Mouse (Mus musculus) heart, embryonic 15.5 days (tissue): ENCODE results near the gene Pde6b. TPM values are rescaled to one million over a fixed set of nuclear protein-coding genes. Genes with fewer than 3 reads are reported as not detected.

Experiments used
- ATAC-seq: fragments of 200-750 bp; cut with Nextera tagmentation; replicated peaks from 2 replicates; pipeline ENCODE4 v1.8.0; 2017; ENCODE audit warnings: low read depth, moderate TSS enrichment; ENCODE audit not compliant: insufficient number of reproducible peaks, insufficient read depth, low FRiP score
- H3K27ac ChIP-seq: fragments of 300-500 bp; sonication (generic); 2 replicates; pipeline ENCODE4 v1.5.1; 2015; ENCODE audit warnings: mild to moderate bottlenecking, inconsistent platforms
- H3K27me3 ChIP-seq: fragments of 300-500 bp; sonication (generic); 2 replicates; pipeline ENCODE4 v1.6.1; 2015; ENCODE audit warnings: inconsistent platforms
- H3K36me3 ChIP-seq: fragments of 300-500 bp; sonication (generic); 2 replicates; pipeline ENCODE4 v1.6.1; 2015; ENCODE audit warnings: mild to moderate bottlenecking, inconsistent platforms
- H3K4me1 ChIP-seq: fragments of 300-500 bp; sonication (generic); replicated peaks from 2 replicates; pipeline ENCODE4 v1.6.1; 2015; ENCODE audit warnings: inconsistent platforms
- H3K4me2 ChIP-seq: fragments of 300-500 bp; sonication (generic); 2 replicates; pipeline ENCODE4 v1.6.1; 2015; ENCODE audit warnings: inconsistent platforms, mild to moderate bottlenecking, moderate library complexity
- H3K4me3 ChIP-seq: fragments of 300-500 bp; sonication (generic); 2 replicates; pipeline ENCODE4 v1.5.1; 2015; ENCODE audit warnings: mild to moderate bottlenecking, inconsistent platforms
- H3K9ac ChIP-seq: fragments of 300-500 bp; sonication (generic); 2 replicates; pipeline ENCODE4 v1.6.1; 2015; ENCODE audit warnings: mild to moderate bottlenecking, inconsistent platforms
- H3K9me3 ChIP-seq: fragments of 300-500 bp; sonication (generic); replicated peaks from 2 replicates; pipeline ENCODE4 v1.6.1; 2016; ENCODE audit warnings: inconsistent platforms
- WGBS: fragments of 180-500 bp; shearing (Covaris S2); methylation state at CpG from one replicate; pipeline ENCODE4 v1.1.7; 2015; ENCODE audit warnings: mixed read lengths; 5-methylcytosine and 5-hydroxymethylcytosine counted together
- polyA plus RNA-seq: library from polyadenylated mRNA; unstranded; fragments of >200 nt; fragmentation: Nextera tagmentation; extraction: Ambion mirVana; gene quantifications from 2 replicates; pipeline ENCODE4 v1.2.1, GENCODE M21; 2015

The Pde6b gene
- polyA plus RNA-seq, 1 experiment from 2014 or later = 0.20 TPM

- Histone ChIP-seq H3K4me3 (peak within 1 kb of the TSS; percentile 49), H3K27me3 (no peaks in the 10 kb centered on the region), H3K27ac (peak within 1 kb of the TSS; percentile 35; the same call in 1 of the 2 replicates), H3K4me2 (peak within 1 kb of the TSS; percentile 74), H3K9ac (peak within 1 kb of the TSS; percentile 20), H3K9me3 (no peaks in the 10 kb centered on the region), H3K4me1 (peaks cover 14% of the 10 kb centered on the region), H3K36me3 (no peaks in the 10 kb centered on the region)
- WGBS = 10% methylated on average over 24 of the region's 24 CpGs
- ATAC-seq = peak; percentile 86
Measured at GRCm38 (mm10) chr5:108448785-108449668, 60.8 kb downstream of the Pde6b start, which contains the start of gene Mfsd7a. Gene Mfsd7a, minus strand, starts transcription at chr5:108448891.

- ATAC-seq = no peak
- no peak overlapping the region for H3K4me2 ChIP-seq
- H3K4me1 ChIP-seq = peaks cover 14% of the 10 kb centered on the region
- H3K27me3 ChIP-seq = no peaks in the 10 kb centered on the region
- no peaks in the 10 kb centered on the region for H3K9me3 ChIP-seq
- 80% methylated on average over 8 of the region's 8 CpGs for WGBS
- H3K9ac ChIP-seq = no peak overlapping the region
- H3K36me3 ChIP-seq = no peaks in the 10 kb centered on the region
- H3K4me3 ChIP-seq = no peak overlapping the region
- no peak overlapping the region for H3K27ac ChIP-seq
Measured at GRCm38 (mm10) chr5:108450837-108451540, 62.8 kb downstream of the Pde6b start.

GRCm38 (mm10) chr5:108451611-108452010, 63.4 kb downstream of the Pde6b start:
- H3K4me1 ChIP-seq = peaks cover 14% of the 10 kb centered on the region
- H3K36me3 ChIP-seq = no peaks in the 10 kb centered on the region
- H3K27me3 ChIP-seq = no peaks in the 10 kb centered on the region
- 80% methylated on average over 1 of the region's 1 CpGs for WGBS
- no peak overlapping the region for H3K9ac ChIP-seq
- no peak overlapping the region for H3K4me3 ChIP-seq
- H3K27ac ChIP-seq = no peak overlapping the region
- H3K9me3 ChIP-seq = no peaks in the 10 kb centered on the region
- ATAC-seq = no peak
- no peak overlapping the region for H3K4me2 ChIP-seq

- H3K27ac ChIP-seq = no peak overlapping the region
- H3K36me3 ChIP-seq = no peaks in the 10 kb centered on the region
- H3K4me3 ChIP-seq = no peak overlapping the region
- H3K27me3 ChIP-seq = no peaks in the 10 kb centered on the region
- no peak for ATAC-seq
- 82% methylated on average over 1 of the region's 1 CpGs for WGBS
- H3K9me3 ChIP-seq = no peaks in the 10 kb centered on the region
- peaks cover 14% of the 10 kb centered on the region for H3K4me1 ChIP-seq
- no peak overlapping the region for H3K4me2 ChIP-seq
- no peak overlapping the region for H3K9ac ChIP-seq
Measured at GRCm38 (mm10) chr5:108452422-108452821, 64.2 kb downstream of the Pde6b start.

- Histone ChIP-seq H3K4me2 (no peak overlapping the region), H3K4me1 (peaks cover 6% of the 10 kb centered on the region), H3K36me3 (no peaks in the 10 kb centered on the region), H3K9ac (no peak overlapping the region), H3K9me3 (no peaks in the 10 kb centered on the region), H3K27ac (no peak overlapping the region), H3K27me3 (no peaks in the 10 kb centered on the region), H3K4me3 (no peak overlapping the region)
- no peak for ATAC-seq
- 56% methylated on average over 3 of the region's 3 CpGs for WGBS
Measured at GRCm38 (mm10) chr5:108454094-108454493, 65.9 kb downstream of the Pde6b start.

- Histone ChIP-seq H3K36me3 (no peaks in the 10 kb centered on the region), H3K27ac (no peak overlapping the region), H3K9me3 (no peaks in the 10 kb centered on the region), H3K4me2 (no peak overlapping the region), H3K27me3 (no peaks in the 10 kb centered on the region), H3K4me3 (no peak overlapping the region), H3K9ac (no peak overlapping the region), H3K4me1 (peaks cover 22% of the 10 kb centered on the region)
- 77% methylated on average over 2 of the region's 2 CpGs for WGBS
- ATAC-seq = no peak
Measured at GRCm38 (mm10) chr5:108458706-108459105, 70.5 kb downstream of the Pde6b start.

GRCm38 (mm10) chr5:108460461-108460860, 72.3 kb downstream of the Pde6b start:
- ATAC-seq = no peak
- H3K27ac ChIP-seq = 0 out of 2 replicates have a peak overlapping the region, but pooled peaks have one; percentile 21
- H3K4me2 ChIP-seq = peak overlapping the region; percentile 80
- 39% methylated on average over 6 of the region's 6 CpGs for WGBS
- peak overlapping the region; percentile 85 for H3K9ac ChIP-seq
- no peaks in the 10 kb centered on the region for H3K27me3 ChIP-seq
- H3K9me3 ChIP-seq = no peaks in the 10 kb centered on the region
- peaks cover 34% of the 10 kb centered on the region for H3K4me1 ChIP-seq
- H3K36me3 ChIP-seq = no peaks in the 10 kb centered on the region
- H3K4me3 ChIP-seq = peak overlapping the region; percentile 61

- Histone ChIP-seq H3K9ac (peak within 1 kb of the TSS; percentile 85), H3K4me3 (peak within 1 kb of the TSS; percentile 61), H3K4me1 (peaks cover 43% of the 10 kb centered on the region), H3K36me3 (no peaks in the 10 kb centered on the region), H3K4me2 (peak within 1 kb of the TSS; percentile 80), H3K27me3 (no peaks in the 10 kb centered on the region), H3K27ac (peak within 1 kb of the TSS; percentile 80), H3K9me3 (no peaks in the 10 kb centered on the region)
- under 1% methylated on average over 56 of the region's 62 CpGs for WGBS
- ATAC-seq = peak; percentile 97
Measured at GRCm38 (mm10) chr5:108461082-108462065, 73.2 kb downstream of the Pde6b start, which contains the start of gene Pcgf3. Gene Pcgf3, plus strand, starts transcription at chr5:108461232.

GRCm38 (mm10) chr5:108462446-108462845, 74.3 kb downstream of the Pde6b start:
- H3K9ac ChIP-seq = peak overlapping the region; percentile 85
- WGBS = 39% methylated on average over 4 of the region's 4 CpGs
- H3K4me1 ChIP-seq = peaks cover 49% of the 10 kb centered on the region
- peak overlapping the region; percentile 80 for H3K27ac ChIP-seq
- H3K36me3 ChIP-seq = no peaks in the 10 kb centered on the region
- ATAC-seq = no peak
- no peaks in the 10 kb centered on the region for H3K9me3 ChIP-seq
- H3K27me3 ChIP-seq = no peaks in the 10 kb centered on the region
- peak overlapping the region; percentile 80 for H3K4me2 ChIP-seq
- H3K4me3 ChIP-seq = peak overlapping the region; percentile 61

GRCm38 (mm10) chr5:108465131-108465891, 77.1 kb downstream of the Pde6b start:
- H3K4me1 ChIP-seq = peaks cover 53% of the 10 kb centered on the region
- H3K36me3 ChIP-seq = no peaks in the 10 kb centered on the region
- no peaks in the 10 kb centered on the region for H3K27me3 ChIP-seq
- no peak overlapping the region for H3K27ac ChIP-seq
- H3K4me2 ChIP-seq = no peak overlapping the region
- no peak overlapping the region for H3K4me3 ChIP-seq
- 55% methylated on average over 6 of the region's 6 CpGs for WGBS
- H3K9ac ChIP-seq = no peak overlapping the region
- no peak for ATAC-seq
- H3K9me3 ChIP-seq = no peaks in the 10 kb centered on the region
